Mouse (Mus musculus): ENCODE results near the gene Opcml. TPM values are rescaled to one million over a fixed set of nuclear protein-coding genes. Genes with fewer than 3 reads are reported as not detected.

The Opcml gene
- 1 to 10 TPM; 1.0 to 2.3 TPM for total RNA-seq (2021)
- long read RNA-seq, experiment 1: 0 reads
- long read RNA-seq, experiment 2: 0 reads

DNA sequence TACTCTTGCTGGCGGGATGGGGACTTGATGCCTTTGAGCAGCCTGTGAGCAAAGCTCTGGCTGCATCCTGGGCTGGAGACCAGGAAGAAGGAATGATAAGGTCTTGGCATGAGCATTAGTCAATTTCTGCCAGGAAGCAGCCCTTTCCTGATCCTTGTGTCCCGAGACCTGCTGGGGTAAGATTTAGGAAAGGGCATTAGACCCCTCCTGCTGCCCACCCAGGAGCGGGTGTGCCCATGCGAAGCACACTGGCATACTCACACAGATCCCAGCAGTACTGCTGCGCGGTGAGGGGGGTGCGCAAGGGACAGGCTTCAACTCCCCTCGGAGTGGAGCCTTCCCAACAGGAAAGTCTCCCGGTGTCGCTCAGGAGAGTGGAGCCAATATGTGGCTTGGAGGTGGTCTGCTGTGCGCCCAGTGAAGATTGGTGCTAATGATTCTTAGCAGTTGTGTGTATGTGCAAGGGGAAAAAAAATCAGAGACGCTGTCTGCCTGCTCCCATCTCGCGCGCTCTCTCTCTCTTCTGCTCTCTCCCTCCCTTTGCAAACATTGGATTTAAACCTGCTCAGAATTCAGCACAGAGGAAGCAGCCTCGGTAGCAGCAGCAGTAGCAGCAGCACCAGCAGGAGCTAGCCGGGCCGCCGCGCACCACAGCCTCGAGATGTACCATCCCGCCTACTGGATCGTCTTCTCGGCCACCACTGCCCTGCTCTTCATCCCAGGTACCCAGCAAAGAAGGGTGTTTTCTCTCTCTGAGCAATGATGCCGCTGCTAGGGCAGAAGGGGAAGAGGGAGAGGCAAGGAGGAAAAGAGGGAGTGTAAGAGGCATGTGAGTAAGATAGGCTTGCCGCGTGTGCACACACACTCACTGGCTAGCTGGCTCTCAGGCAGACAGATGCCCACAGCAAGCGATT is at the start of gene Opcml:
Opcml (plus strand) TSS at position 51 of the 914 bp plus-strand sequence.
- DNase-seq: no peak

GRCm38 (mm10) chr9:27758709-27759108 is 31.9 kb upstream of the Opcml start:
- DNase-seq: no peak

DNA sequence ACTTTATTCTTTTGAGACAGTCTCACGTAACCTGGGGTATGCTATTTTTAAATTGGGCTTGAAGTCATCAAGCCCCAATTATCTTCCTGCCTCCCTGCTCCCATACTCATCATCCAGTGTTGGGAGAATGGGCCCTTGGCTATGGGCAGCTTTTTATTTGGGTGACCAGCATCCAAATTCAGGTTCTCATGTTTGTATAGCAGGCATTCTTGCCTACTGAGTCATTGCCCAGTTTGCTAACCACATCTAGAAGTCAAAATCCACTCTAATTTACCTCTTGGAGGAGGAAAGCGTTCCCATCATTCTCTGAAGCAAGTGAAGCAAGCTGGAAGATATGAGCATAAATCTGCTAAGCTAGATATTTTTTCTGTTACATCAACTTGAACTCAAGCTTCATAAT is 29.4 kb upstream of the Opcml start:
- DNase-seq: no peak

DNA sequence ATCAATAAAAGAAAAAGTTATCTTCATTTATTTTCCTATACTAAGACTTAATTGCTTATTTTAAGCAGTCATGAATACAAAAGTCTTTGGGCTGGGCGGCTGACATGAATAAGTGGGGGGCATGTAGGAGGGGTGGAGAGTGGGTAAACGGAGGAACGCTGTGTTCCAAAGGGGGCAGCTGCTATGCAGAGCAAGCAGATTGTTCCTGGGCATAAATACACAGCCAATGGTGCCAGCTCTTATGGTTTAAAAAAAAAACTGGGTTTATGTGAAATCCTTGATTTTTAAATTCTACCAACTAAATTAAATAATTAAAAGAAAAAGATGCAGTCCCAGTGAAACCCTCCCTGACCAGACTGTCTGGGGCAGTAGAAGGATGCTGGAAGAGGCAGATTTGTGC is 24.1 kb upstream of the Opcml start:
- DNase-seq: no peak

DNA sequence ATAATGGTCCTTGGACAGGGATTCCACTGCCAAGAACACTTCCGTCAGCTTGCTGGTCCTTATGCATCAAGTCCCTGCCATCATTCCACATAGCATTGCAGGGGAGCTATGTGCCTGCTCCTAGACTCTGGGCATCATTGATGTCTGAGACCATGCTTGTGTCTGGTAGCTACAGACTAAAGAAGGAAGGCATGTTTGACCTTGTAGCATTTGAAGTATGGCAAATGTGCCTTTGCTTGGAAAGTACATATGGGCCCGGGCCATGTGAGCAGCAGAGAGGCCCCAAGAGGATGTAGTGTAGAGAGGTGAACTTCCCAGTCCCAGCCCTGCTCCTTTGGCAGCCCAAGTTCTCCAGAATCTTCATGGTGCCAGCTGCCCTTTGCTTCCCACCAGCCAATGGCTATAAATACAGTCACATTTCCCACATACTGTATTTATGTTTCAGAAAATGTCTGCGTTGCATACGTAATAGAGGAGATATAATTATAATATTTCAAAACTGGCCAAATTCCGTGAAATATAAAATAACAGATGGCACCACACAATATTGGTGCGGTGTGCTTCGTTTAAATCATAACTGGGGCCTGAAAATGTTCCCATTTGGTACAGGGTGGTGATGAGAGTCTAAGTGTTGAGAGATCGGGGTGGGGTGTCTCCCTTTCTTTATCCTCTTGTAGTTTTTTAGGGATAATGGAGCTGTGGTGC is 23.2 kb upstream of the Opcml start:
- DNase-seq: no peak

DNA sequence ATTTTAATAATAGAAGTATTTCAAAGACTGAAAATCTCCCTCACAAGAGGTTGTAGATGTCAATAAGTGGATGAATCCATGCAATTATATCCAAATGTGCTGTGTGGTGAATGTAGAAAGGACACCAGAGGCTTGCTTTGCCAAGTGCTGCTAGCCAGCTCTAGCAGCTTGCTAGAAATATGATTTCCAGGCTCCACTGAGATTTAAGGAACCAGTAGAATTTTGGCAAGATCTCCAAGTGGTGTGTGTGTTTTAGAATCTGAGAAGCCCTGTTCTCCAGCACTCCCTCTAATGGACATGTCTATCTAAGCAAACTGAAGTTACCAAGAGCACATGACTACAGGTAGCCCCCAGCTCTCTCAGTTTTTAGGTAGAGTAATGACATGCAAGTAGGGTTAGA is 21.8 kb upstream of the Opcml start:
- no peak for DNase-seq

GRCm38 (mm10) chr9:27781291-27781993 is 9.1 kb upstream of the Opcml start:
- DNase-seq: no peak

- DNase-seq: no peak
Observed at GRCm38 (mm10) chr9:27781994-27782337, 8.6 kb upstream of the Opcml start.

DNA sequence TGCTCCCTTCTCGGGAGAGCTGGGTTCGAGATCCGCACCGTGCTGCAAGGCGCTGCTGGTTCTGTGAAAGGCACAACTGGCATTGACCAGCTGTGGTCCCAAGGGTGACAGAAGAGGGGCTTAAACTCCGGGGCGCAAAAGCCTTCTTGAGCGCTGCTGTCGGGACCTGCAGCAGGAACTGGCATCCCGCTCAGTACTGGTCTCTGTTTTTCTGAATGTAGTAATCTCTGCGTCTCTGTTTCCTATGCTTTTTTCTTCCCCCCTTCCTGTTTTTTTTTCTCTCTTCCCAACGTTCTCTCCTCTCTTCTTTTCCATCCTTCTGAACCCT is 1.0 kb downstream of the Opcml start:
- DNase-seq: no peak

- no peak for DNase-seq
Observed at GRCm38 (mm10) chr9:27792226-27792625, 1.7 kb downstream of the Opcml start.

DNA sequence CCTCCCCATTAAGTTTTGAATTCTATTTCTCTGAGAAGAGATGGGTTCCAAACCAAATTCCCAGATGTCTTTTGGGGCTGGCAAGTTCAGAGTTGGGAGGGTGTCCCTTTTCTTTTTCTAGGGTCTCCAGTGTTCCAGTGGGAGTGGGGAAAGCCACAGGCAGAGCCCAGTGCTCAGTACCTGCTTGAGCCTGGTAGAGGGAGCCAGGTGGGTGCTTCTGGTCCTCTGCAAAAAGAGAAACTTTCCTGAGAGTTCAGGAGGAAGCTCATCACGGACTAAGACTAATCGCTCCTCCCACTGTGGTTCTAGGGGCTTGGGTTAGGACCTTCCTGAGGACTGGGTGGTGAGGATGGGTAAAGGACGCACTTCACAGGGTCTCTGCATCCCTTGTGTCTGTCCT is 2.4 kb downstream of the Opcml start:
- DNase-seq: no peak

DNA sequence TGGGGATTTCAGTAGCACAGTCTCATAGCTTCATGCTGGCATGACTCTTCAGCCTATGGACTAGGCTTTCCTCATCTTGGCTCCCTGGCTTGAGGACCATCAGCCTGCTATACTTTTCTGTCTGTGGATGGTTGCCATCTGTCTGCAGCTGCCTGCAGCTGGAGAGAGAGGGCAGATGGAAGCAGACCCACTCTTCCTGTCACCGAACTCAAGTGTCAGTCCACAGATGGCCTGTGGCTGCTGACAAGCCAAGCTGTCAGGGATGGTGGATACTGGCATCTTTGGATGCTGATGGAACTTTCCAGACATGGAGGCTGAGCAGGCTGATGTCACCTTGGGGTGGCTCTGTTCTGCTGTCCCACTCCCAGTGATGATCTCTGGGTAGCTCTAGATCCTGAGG is 6.0 kb downstream of the Opcml start:
- no peak for DNase-seq

DNA sequence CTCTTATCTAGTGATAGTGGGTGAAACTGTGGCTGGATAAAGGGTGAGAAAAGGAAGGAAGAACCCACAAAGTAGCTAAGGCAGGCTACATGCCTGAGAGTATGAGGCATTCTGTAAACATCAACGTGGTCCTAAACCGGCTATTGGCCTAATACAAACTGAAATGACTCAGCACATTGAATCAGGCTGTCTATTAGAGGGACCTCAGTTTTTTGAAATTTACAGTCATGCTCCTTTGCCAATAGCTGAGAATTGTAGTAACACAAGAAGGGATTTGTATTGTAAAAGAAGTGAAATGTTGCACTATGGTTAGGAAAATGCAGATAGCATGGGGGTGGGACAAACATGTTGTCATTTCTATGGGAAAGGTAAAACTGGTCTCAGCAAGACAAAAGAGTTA is 10.4 kb downstream of the Opcml start:
- no peak for DNase-seq

DNA sequence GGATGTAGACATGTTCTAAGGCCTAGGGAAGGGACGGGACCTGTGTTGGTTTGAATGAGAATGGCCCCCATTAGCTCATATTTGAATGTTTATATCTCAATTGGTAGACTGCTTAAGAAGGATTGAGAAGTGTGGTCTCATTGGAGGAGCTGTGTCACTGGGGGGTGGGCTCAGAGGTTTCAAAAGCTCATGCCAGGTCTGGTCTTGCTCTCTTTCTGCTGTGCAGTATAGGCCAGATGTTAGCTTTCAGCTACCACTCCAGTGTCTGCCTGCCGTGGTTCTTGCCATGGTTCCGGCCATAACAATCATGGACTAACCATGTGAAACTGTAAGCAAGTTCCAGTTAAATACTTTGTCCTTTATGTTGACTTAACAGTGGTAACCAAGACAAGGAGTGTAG is 11.2 kb downstream of the Opcml start:
- DNase-seq: no peak

DNA sequence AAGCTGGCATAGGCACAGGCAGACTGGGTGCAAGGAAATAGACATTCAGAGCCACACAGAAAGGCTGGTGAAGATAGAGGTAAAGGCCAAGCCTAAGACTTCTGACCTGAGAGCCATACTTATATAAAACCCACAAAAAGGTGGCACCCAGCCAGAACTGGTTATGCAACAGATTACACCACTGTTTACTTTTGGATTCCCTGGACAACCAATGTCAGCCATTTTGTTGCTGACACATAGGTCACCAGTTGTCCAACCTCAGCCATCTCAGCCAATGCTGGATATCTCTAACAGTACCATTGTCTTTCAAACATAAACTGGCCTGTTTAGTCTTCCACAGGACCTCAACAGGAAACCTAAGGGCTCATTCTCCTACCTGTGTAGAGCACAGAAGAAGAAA is 11.8 kb downstream of the Opcml start:
- DNase-seq: no peak

- DNase-seq: no peak
Observed at GRCm38 (mm10) chr9:27804461-27804860, 13.9 kb downstream of the Opcml start.

- no peak for DNase-seq
Observed at GRCm38 (mm10) chr9:27809741-27810140, 19.2 kb downstream of the Opcml start.

DNA sequence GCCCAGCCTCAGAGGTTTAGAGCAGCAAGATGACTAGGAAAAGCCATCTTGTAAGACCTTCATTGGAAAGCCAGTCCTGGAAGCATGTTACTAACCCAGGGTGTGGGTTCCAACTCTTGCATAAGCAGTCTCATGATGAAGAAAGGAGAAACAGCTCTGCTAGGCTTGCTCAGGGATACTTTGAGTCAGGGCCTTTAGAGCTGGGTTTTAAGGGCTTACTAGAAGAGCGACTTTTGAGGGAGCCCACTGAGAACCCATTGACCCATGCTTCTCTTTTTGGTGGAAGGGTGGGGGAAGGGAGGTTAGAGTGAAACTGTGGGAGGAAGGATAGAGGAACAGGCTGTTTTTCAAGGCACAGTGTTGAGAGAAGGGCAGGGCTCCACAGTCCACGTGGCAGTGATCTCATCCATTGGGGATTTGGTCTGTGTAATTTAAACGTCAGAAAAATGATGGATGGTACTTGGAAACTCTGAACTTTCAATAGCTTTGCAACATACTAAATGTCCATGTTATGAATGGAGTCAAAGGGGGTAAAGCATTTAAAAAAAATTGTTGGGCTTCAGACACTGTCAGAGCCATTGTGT is 22.7 kb downstream of the Opcml start:
- DNase-seq: no peak

DNA sequence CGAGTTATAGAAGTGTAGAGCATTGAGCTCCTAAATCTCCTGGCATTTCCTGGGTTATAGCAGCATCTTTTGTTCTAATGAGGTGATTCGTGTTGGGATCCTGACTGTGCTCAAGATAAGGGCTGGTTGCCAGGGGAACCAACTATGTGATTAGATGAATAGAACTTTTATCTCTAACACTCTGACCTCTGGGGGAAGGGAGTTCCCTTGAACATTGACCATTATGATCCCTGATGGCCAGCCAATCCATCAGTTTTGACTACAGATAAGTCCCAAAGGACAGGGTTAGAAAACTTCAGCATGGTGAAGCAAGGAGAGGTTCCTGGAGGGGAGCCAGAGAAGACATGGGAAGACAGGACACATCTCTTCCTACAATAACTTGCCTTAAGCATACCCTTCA is 23.6 kb downstream of the Opcml start:
- DNase-seq: no peak

DNA sequence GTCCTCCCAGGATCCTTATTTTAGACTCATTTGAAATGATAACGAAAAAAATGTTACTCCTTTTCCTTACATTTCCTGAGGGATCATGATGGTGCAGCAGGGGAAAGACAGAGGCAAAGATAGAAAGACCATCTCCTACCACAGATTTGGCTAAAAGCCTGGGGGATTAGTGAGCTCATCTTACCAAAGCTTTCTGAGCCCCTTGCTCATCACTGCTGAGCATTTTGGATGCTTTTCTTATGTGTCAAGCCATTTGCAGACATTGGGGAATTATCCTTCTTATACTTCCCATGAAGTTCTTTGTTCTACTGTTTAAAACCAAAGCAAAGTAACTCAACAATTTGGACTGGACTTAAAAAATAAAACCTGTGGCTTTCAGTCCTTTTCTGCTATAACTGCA is 30.6 kb downstream of the Opcml start:
- DNase-seq: no peak

GRCm38 (mm10) chr9:27822681-27823080 is 32.1 kb downstream of the Opcml start:
- DNase-seq: no peak

DNA sequence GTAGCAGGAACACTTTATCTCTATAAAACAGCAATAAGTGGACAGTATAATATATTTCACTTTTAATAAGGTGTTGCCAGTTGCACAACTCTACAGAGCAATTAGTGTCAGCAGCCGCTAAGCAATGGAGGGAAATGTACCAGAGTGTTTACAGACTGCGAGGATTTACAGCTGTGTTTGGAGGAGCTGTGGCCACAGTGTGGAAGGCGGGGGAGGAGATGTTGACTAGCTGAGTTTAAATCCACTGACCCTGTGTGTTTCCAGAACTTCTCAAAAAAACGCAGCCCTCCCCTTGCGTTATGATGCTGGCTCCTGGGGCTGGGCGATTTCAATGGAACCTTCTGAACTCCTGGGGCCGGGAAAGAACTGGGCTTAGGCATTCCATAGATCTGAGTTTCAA is 33.8 kb downstream of the Opcml start:
- DNase-seq: no peak

GRCm38 (mm10) chr9:27830519-27830918 is 39.9 kb downstream of the Opcml start:
- no peak for DNase-seq

Data from gastrocnemius, postnatal 25 days (tissue).